Comparison of ENCODE assay signal across 8 mouse cellular contexts in genomic region chr7:112024446-112024730, GRCm38 (mm10). TPM values are rescaled to one million over a fixed set of nuclear protein-coding genes. Genes with fewer than 3 reads are reported as not detected.
DNase-seq lines count a peak whose midpoint lies in the region; ATAC-seq and TF ChIP-seq lines count a peak whose summit lies in the region.

No protein-coding gene starts in this region.

- H3K9me3 ChIP-seq in heart, embryonic 13.5 days: no peaks in the 10 kb centered on the region
- no peaks in the 10 kb centered on the region for H3K9me3 ChIP-seq in G1E (replicated peaks)
- no peaks in the 10 kb centered on the region for H3K9me3 ChIP-seq in hindbrain, embryonic 10.5 days

- no peak for TF ChIP-seq CTCF in G1E (IDR thresholded peaks at IDR 0.05; ENCODE audit: low read depth, low read length)

- no peaks in the 10 kb centered on the region for H3K27me3 ChIP-seq in heart, embryonic 13.5 days (replicated peaks)
- H3K27me3 ChIP-seq in G1E (ENCODE audit: insufficient read depth, low read length): no peaks in the 10 kb centered on the region
- no peaks in the 10 kb centered on the region for H3K27me3 ChIP-seq in hindbrain, embryonic 10.5 days (ENCODE audit: insufficient read depth, poor library complexity, severe bottlenecking)

- H3K4me3 ChIP-seq in heart, embryonic 13.5 days: peak overlapping the region; percentile 96
- peak overlapping the region; percentile 89 for H3K4me3 ChIP-seq in G1E (ENCODE audit: low read depth, low read length)
- H3K4me3 ChIP-seq in hindbrain, embryonic 10.5 days: peak overlapping the region; percentile 96
- peak overlapping the region; percentile 68 for H3K4me3 ChIP-seq in macrophage (ENCODE audit: inconsistent target)

- H3K27ac ChIP-seq in heart, embryonic 13.5 days (replicated peaks): peak overlapping the region; percentile 100
- peak overlapping the region; percentile 100 for H3K27ac ChIP-seq in hindbrain, embryonic 10.5 days
- H3K27ac ChIP-seq in macrophage: peak overlapping the region; percentile 52

- H3K4me1 ChIP-seq in heart, embryonic 13.5 days: peaks cover 53% of the 10 kb centered on the region
- peaks cover 34% of the 10 kb centered on the region for H3K4me1 ChIP-seq in G1E (ENCODE audit: insufficient read depth, low read depth, low read length)
- peaks cover 34% of the 10 kb centered on the region for H3K4me1 ChIP-seq in hindbrain, embryonic 10.5 days (replicated peaks)

- H3K9ac ChIP-seq in heart, embryonic 13.5 days: peak overlapping the region; percentile 100

- DNase-seq in heart, postnatal 4 days: no peak
- DNase-seq in G1E (ENCODE audit: low spot score): no peak
- DNase-seq in hindbrain, embryonic 10.5 days (ENCODE audit: low spot score): no peak
- no peak for DNase-seq in right cerebral cortex, adult 2 months (ENCODE audit: low spot score in 2 of 2)
- no peak for DNase-seq in urinary bladder, adult 2 months (ENCODE audit: low spot score)
- no peak for DNase-seq in cerebellum, adult 9-10 months

- H3K79me2 ChIP-seq in macrophage (ENCODE audit: inconsistent target): peaks cover 57% of the 10 kb centered on the region

- 8% methylated on average over 7 of the region's 7 CpGs for WGBS in heart, embryonic 13.5 days
- 41% methylated on average over 7 of the region's 7 CpGs for WGBS in hindbrain, embryonic 10.5 days
- WGBS in macrophage (ENCODE audit: missing documents): 15% methylated on average over 7 of the region's 7 CpGs

- peak overlapping the region; percentile 73 for H3K4me2 ChIP-seq in heart, embryonic 13.5 days

- peaks cover 4% of the 10 kb centered on the region; the same call in 1 of the 2 replicates for H3K36me3 ChIP-seq in heart, embryonic 13.5 days
- H3K36me3 ChIP-seq in G1E (replicated peaks) (peaks cover 6% of the 10 kb centered on the region), macrophage (ENCODE audit: inconsistent target) (no peaks in the 10 kb centered on the region)
- H3K36me3 ChIP-seq in hindbrain, embryonic 10.5 days: peaks cover 8% of the 10 kb centered on the region; the same call in 1 of the 2 replicates

- ATAC-seq in heart, embryonic 13.5 days (ENCODE audit: extremely low read depth, insufficient number of reproducible peaks, low FRiP score, low TSS enrichment): no peak
- no peak for ATAC-seq in G1E (ENCODE audit: extremely low read depth, insufficient number of reproducible peaks, low FRiP score, poor library complexity, severe bottlenecking)

RNA-seq across cellular contexts. Expression of gene Usp47, which starts 1.1 kb away (rescaled TPM):
- 57.4 and 58.8 TPM in 2 replicates for polyA plus RNA-seq in heart, embryonic 13.5 days (2015; fragmentation: Nextera tagmentation; extraction: Ambion mirVana)
- total RNA-seq in heart, postnatal 4 days (2021): 10 to 100 TPM; 90.9 to 91.6 TPM
- total RNA-seq in G1E (2014; fragmentation: Nextera tagmentation): 78.0 and 88.4 TPM in 2 replicates
- 82.0 and 95.9 TPM in 2 replicates for total RNA-seq in G1E (2017)
- 5.6 and 6.4 TPM in 2 replicates for polyA plus RNA-seq in G1E (2012)
- 70.9 and 82.0 TPM in 2 replicates for polyA plus RNA-seq in hindbrain, embryonic 10.5 days (2016; fragmentation: Nextera tagmentation; extraction: Ambion mirVana)
- total RNA-seq in macrophage (2018; cell fraction: chromatin; rRNA removed): 100 to 1,000 TPM in 22 of 26 experiments, 10 to 100 TPM in 4; 87.9 to 190 (median 117) TPM
- total RNA-seq in macrophage (2018; cell fraction: cytosol; rRNA removed): 10 to 100 TPM; 34.8 to 49.5 (median 43.4) TPM
- total RNA-seq in macrophage (2018; cell fraction: nucleus; rRNA removed): 100 to 1,000 TPM in 7 of 26 experiments, 10 to 100 TPM in 19; 52.8 to 155 (median 80.3) TPM
- polyA plus RNA-seq in macrophage (2018): 32.8 to 43.6 TPM (median 33.9 TPM) in 3 replicates
- 37.2 and 45.3 TPM in 2 replicates for polyA plus RNA-seq in urinary bladder, adult 2 months (2012; rRNA removed)
